15 mouse cellular contexts compared by ENCODE assay signal in genomic region chr16:75837728-75838451, GRCm38 (mm10).
DNase-seq lines count a peak whose midpoint lies in the region; ATAC-seq and TF ChIP-seq lines count a peak whose summit lies in the region.
"Had no signal": no experiment of that assay in that cellular context is flagged by ENCODE, and none has a peak within 500 bp of the region (broad histone marks: within the 10 kb centered on the region; RNA-seq: fewer than 3 reads in every experiment).

No protein-coding gene starts in this region.

- no peaks in the 10 kb centered on the region for H3K27me3 ChIP-seq in G1E (ENCODE audit: insufficient read depth, low read length)
- H3K27me3 ChIP-seq in liver, embryonic 15.5 days, result no peaks in the 10 kb centered on the region
- H3K27me3 ChIP-seq in thymus, adult 2 months (ENCODE audit: control insufficient read depth, insufficient read depth, low read length), result no peaks in the 10 kb centered on the region
- H3K27me3 ChIP-seq: limb, embryonic 13.5 days; midbrain, embryonic 15.5 days had no signal

- peak; percentile 89 for ATAC-seq in G1E (ENCODE audit: extremely low read depth, insufficient number of reproducible peaks, low FRiP score, poor library complexity, severe bottlenecking)
- ATAC-seq in granulocyte monocyte progenitor cell, adult 5-6 weeks (replicated peaks; ENCODE audit: poor library complexity, severe bottlenecking), result peak; percentile 70
- peak; percentile 94 for ATAC-seq in liver, embryonic 15.5 days (ENCODE audit: insufficient read depth)
- ATAC-seq: midbrain, embryonic 15.5 days had no signal

- WGBS in liver, embryonic 15.5 days (ENCODE audit: insufficient replicate concordance), result 45% methylated on average over 5 of the region's 5 CpGs
- 91% methylated on average over 5 of the region's 5 CpGs for WGBS in thymus, adult 2 months

- H3K4me2 ChIP-seq in liver, embryonic 15.5 days, result peak overlapping the region; percentile 42
- H3K4me2 ChIP-seq: limb, embryonic 13.5 days; midbrain, embryonic 15.5 days had no signal

- no peak overlapping the region for H3K9ac ChIP-seq in liver, embryonic 15.5 days
- H3K9ac ChIP-seq: limb, embryonic 13.5 days; midbrain, embryonic 15.5 days had no signal

- H3K36me3 ChIP-seq in G1E (replicated peaks), result no peaks in the 10 kb centered on the region
- no peaks in the 10 kb centered on the region for H3K36me3 ChIP-seq in liver, embryonic 15.5 days (replicated peaks)
- no peaks in the 10 kb centered on the region for H3K36me3 ChIP-seq in thymus, adult 2 months (ENCODE audit: control insufficient read depth, insufficient read depth, low read length)
- H3K36me3 ChIP-seq: forebrain, embryonic 10.5 days; hindbrain, embryonic 10.5 days; limb, embryonic 13.5 days; midbrain, embryonic 15.5 days had no signal

- H3K27ac ChIP-seq in liver, embryonic 15.5 days (replicated peaks), result peak overlapping the region; percentile 85
- H3K27ac ChIP-seq in thymus, adult 2 months (ENCODE audit: control insufficient read depth, insufficient read depth, low read length), result no peak overlapping the region
- H3K27ac ChIP-seq: forebrain, embryonic 10.5 days; hindbrain, embryonic 10.5 days; left cerebral cortex, adult 2 months; limb, embryonic 13.5 days; midbrain, embryonic 15.5 days had no signal

- no peak for TF ChIP-seq CTCF in G1E (IDR thresholded peaks at IDR 0.05; ENCODE audit: low read depth, low read length)
- TF ChIP-seq CTCF in thymus, adult 2 months (IDR thresholded peaks at IDR 0.05; ENCODE audit: borderline replicate concordance, control insufficient read depth, extremely low read depth, insufficient read depth, low read length, poor library complexity), result no peak

- no peak for TF ChIP-seq POLR2A in thymus, adult 2 months (IDR thresholded peaks at IDR 0.05; ENCODE audit: control insufficient read depth, extremely low read depth, insufficient read depth, low read length, poor library complexity)

- no peak overlapping the region; the same call in 1 of the 2 replicates for H3K4me3 ChIP-seq in G1E (ENCODE audit: low read depth, low read length)
- no peak overlapping the region; the same call in 1 of the 2 replicates for H3K4me3 ChIP-seq in liver, embryonic 15.5 days (replicated peaks)
- no peak overlapping the region for H3K4me3 ChIP-seq in thymus, adult 2 months (ENCODE audit: control insufficient read depth, insufficient read depth, low read length)
- H3K4me3 ChIP-seq: forebrain, embryonic 10.5 days; hindbrain, embryonic 10.5 days; left cerebral cortex, adult 2 months; limb, embryonic 13.5 days; midbrain, embryonic 15.5 days had no signal

- H3K9me3 ChIP-seq in G1E (replicated peaks), result no peaks in the 10 kb centered on the region
- no peaks in the 10 kb centered on the region for H3K9me3 ChIP-seq in liver, embryonic 15.5 days (replicated peaks)
- H3K9me3 ChIP-seq: forebrain, embryonic 10.5 days; hindbrain, embryonic 10.5 days; limb, embryonic 13.5 days; midbrain, embryonic 15.5 days had no signal

- DNase-seq in 416B (ENCODE audit: low read depth) (peak; percentile 66), G1E (ENCODE audit: low spot score) (peak; percentile 19)
- DNase-seq in lung, postnatal 14 days, result no peak
- DNase-seq in thymus, adult 2 months, result no peak
- DNase-seq in urinary bladder, postnatal 14 days (ENCODE audit: low spot score), result no peak
- DNase-seq: cerebellum, adult 9-10 months; kidney, adult 8-10 months; lung, postnatal 36 days had no signal

- H3K4me1 ChIP-seq in G1E (ENCODE audit: insufficient read depth, low read depth, low read length), result peaks cover 46% of the 10 kb centered on the region
- H3K4me1 ChIP-seq in liver, embryonic 15.5 days (replicated peaks), result peaks cover 34% of the 10 kb centered on the region
- no peaks in the 10 kb centered on the region for H3K4me1 ChIP-seq in thymus, adult 2 months (replicated peaks; ENCODE audit: control insufficient read depth, insufficient read depth, low read length)
- H3K4me1 ChIP-seq: forebrain, embryonic 10.5 days; hindbrain, embryonic 10.5 days; limb, embryonic 13.5 days; midbrain, embryonic 15.5 days had no signal

Comparison
In these comparisons a context has a peak if more than half of its experiments do, and no peak if none do; other contexts are left out.
1. DNase-seq: peak in 416B (single experiment) and G1E (single experiment); none in lung, postnatal 14 days (single experiment), thymus, adult 2 months (single experiment) and urinary bladder, postnatal 14 days (single experiment).
2. Peak in every context shown above with its lines, with median percentiles within 50 percentile points of each other: ATAC-seq.